Mouse (Mus musculus) mesoderm, embryonic 11.5 days (tissue): Measurements from ENCODE around the gene Ptpra.

Source experiments
- DNase-seq: peaks from one replicate; pipeline ENCODE4 v3.0.0-alpha.2; 2012; ENCODE audit warnings: low read depth, low spot score

Ptpra gene

DNA sequence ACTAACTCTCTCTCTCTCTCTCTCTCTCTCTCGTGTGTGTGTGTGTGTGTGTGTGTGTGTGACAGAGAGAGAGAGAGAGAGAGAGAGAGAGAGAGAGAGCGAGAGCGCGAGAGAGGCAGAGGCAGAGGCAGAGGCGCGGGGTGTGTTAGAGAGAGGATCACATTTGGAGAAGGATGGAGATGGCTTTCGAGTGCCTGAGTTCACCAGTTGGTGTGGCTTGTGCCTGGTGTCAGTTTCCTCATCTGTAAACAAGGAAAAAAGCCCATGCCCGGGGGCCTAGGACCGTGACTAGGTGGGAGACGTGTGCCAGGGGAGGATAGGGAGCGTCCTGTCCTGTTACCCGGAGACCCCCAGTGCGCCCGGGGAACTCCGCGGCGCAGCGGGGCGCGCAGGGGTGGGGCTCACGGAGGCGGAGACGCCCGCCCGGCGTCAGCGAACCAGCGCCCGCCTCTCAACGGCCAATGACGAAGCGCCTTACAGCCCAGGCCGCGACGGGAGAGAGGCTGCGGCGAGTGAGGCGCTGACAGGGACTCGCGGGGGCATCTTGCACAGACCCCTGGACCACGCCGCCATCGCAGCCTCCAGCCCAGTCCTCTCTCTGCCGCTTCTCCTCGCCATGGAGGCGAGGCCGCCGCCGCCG, at the start of gene Ptpra:
Gene Ptpra (plus strand): TSS at position 485 of the 640 bp plus-strand sequence.
- peak; percentile 91 for DNase-seq

DNA sequence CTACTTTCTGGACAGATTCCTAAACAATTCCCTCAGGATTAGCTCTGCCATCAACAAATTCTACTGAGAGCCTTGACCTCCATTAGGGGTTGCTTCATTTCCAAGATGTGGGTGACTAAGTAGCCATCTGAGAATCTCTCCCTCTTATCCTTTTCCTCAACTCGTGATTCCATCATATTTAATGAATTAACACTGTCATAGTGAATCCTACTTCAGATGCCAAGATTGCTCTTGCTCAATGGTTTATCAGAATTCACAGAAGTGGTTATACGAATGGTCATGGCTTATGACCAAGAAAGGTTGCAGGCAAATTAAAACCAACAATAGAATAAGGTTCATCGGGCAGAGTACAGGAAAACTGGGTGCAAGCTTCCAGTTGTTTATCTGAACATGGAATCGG, 48.2 kb upstream of the Ptpra start:
- no peak for DNase-seq

DNA sequence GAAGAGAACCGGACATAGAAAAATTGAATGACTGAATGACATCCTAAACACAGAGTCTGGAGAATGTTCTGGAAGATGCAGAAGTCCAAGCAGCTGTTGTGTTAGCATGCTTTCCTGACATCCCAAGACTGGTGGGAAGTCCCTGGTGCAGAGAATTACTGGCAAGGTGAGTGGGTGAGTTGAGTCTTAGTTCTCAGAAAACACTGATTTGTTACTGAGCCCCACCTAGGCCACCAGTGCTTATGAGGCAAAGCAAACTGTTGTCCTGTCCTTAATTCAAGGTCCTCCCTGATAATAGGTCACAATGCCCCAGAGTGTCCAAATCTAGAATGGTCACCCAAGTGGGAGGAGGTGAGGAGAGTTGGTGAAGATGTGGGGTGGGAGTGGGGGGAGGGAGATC, 45.1 kb upstream of the Ptpra start, which contains the start of the genes Gm28372 and 1700020A23Rik:
Gene Gm28372 (plus strand): TSS at position 301 of the 400 bp plus-strand sequence.
Gene 1700020A23Rik (plus strand): TSS at position 321 of the 400 bp plus-strand sequence.
- DNase-seq: no peak

DNA sequence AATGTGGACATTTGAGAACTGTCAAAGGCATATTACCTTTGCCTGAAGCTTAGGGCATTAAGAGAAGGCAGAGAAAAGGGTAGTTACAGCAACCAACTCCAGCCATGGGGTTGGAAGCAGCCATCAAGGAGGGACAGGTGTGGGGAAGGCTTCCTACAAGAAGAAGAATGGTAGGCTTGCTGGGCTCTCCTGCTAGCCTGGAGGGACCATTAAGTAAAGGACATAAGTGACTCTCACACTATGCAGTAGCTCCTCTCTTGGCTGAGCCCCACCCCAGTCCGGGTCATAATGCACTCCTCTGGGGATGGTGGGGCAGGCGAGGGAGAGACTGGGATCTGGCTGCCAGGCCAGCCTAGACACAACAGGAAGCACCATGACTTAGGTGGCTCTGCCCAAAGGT, 43.9 kb upstream of the Ptpra start, which contains the start of gene Tmem239:
Gene Tmem239 (plus strand): TSS at position 301 of the 400 bp plus-strand sequence.
- DNase-seq: no peak

DNA sequence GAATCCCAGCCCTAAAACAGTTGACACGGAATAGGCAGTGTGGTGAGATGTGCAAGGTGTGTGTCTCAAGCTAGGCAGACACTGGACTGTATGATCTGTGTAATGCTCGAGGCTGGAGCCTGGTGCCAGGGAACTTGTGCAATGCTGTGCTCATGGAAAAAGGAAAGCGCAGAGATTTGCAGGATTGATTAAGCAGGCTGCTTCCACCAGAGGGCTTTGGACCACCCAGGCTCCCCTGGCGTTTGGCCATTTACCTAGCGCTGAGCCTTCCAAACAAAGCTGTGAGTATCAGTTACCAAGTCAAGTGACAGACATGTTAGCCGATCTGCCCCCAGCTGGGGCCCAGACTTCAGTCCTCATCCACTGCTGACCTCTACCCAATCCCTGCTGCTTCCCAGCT, 41.9 kb upstream of the Ptpra start:
- peak; percentile 63 for DNase-seq

DNA sequence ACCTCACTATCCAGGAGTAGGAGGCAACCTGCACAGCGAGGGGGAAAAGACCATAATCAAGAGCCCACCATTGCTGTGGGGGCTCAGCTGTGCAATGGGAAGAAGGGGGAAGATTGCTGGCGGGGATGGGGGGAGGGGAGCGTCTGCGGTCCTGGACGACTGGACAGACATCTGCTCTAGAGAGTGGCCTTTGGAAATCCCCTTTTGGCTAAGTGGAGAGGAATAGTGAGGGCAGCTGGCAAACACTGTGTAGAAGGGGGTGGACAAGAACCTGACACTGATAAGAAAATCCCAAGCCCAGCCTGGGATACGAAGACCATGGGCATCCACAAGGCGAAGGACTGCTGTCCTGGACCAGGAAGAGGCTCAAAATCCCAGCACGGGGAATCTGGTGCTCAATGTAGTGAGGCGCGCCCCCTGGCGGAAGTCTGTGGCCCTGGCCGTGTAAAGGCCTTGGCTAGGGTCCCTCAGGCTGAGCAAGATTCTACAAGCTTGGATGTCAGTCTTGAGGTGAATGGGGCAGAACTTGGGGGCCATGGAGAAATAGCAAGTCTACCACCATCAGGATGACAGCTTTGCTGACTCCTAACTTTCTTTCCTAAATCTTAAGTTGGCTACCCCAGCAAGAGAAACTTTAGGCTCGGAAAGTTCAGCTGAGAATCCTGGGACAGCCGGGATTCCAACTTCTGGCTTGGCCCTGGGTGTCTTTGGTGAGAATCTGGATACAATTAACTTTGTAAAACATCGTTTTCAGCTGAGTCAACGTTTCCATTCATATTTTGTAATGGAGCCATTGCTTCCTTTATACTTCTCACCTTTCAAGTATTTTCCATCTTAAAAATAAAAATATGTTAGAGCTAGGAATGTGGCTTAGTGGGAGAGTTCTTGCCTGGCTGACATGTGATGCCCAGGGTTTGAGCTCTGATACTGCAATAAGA, 38.3 kb upstream of the Ptpra start:
- DNase-seq: peak; percentile 88

DNA sequence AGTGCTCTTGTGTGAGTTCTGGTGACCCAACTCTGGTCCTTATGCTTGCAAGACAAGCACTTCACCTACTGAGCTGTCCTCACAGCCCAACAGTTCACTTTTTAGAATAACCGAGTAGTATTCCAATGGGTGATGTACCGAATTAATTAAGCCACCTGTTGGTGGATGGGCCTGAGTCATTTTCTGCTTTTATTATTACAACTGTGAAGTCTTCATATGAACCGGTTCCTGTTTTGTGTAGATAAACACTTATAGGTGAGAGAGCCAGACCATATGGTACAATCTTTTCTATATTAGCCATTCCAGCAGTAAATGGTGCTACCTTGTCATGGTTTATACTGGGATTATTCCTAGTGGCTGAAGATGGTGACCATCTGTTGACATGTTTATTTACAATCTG, 37.3 kb upstream of the Ptpra start:
- no peak for DNase-seq

DNA sequence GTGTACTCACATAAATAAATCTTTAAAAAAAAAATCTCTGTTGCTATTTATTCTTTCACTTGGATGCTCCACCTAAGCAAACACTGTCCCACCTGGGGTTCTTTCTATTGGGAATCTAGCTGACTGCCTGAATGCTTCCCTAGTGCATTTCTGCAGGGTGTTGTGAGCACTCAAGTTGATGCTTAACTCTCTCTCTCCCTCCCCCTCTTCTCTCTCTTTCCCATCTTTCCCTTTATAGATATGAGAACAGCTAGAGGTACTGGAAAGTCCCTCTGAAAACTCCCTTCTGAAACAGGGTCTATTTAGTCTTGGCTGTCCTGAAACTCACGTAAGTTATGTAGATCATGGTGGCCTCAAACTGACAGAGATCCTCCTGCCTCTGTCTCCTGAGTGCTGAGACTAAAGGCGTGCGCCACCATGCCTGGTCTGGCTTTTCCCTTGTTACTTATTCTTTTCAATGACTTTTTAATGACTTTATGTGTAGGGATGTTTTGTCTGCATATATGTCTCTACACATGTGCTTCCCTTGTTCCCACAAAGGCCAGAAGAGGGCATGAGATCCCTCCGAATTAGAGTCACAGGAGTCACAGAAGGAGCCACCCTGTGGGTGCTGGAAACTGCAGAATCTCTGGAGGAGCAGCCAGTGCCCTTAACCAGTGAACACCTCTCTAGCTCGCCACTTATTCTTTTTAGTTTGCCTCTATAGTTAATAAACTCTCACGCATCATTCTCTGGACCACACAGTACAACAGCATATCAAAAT, 35.8 kb upstream of the Ptpra start:
- DNase-seq: no peak

DNA sequence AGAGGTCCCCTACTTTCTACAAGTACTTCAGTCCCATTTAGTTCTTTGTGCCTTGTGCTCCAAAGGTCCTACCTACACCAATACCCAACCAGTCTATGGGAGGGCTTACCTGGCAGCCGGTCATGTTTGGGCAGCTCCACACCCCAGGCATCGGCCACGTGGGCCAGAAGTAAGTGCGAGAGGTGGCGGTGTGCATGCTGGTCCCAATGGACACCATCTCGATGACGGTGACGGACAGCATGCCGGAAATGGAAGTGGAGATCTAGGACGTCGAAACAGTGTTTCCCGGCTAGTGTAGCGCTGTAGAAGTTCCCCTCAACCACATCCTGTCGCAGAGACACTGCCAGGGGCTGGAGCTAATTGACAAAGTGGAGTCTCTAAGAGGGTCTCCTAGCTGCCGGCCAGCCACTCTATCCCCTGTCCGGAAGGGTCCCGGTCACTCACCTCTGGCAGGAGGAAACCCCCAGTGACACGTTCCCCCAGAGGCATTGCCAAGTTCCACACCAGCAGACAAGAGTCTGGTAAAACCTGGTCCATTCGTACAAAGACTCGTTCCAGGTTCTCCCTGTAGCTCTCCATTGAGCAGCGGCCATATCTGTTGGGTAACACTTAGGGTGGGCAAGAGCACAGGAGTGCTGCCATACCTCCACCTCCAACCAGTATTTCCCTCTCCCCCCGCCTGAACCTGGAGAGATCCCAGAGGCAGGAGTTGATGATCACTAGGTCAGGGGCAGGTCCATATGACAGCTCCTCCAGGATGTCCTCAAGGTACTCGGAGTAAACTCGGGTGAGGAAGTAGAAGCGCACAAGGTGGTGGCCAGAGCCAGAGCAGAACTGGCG, 28.1 kb upstream of the Ptpra start:
- DNase-seq: no peak

DNA sequence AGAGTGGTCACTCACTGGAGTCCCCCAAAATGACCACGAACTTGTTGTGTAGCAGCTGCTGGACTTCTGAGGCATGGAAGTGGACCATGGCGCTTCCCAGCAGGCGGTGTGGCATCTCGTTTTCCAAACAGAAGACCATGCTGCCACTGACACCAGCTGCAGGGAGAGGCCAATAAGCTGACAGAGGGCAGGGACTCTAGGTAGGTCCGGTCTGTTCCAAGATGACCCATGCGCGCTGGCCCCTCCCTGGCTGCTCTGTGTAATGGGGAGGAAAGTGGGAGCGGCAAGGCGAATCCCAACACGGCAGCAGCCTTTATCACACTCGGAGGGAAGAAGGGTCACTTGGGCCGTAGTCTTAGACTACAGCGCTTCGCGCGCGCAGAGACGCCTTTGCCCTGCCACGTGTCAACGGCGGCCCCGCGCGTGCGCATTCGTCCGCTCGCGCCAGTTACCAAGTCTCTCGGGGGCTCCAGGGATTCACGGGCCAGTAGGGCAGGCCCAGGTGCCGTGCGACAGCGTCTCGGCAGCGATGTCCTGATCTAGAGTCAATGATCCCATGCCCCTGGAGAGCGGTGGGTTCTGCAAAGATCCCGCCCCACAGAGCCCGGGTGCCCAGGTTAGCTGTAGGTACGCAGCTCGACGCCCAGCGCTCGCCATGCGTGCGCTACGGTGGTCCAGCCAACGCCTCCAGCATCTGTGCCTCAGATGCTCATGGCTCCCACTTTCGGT, 26.5 kb upstream of the Ptpra start:
- peak; percentile 84 for DNase-seq

DNA sequence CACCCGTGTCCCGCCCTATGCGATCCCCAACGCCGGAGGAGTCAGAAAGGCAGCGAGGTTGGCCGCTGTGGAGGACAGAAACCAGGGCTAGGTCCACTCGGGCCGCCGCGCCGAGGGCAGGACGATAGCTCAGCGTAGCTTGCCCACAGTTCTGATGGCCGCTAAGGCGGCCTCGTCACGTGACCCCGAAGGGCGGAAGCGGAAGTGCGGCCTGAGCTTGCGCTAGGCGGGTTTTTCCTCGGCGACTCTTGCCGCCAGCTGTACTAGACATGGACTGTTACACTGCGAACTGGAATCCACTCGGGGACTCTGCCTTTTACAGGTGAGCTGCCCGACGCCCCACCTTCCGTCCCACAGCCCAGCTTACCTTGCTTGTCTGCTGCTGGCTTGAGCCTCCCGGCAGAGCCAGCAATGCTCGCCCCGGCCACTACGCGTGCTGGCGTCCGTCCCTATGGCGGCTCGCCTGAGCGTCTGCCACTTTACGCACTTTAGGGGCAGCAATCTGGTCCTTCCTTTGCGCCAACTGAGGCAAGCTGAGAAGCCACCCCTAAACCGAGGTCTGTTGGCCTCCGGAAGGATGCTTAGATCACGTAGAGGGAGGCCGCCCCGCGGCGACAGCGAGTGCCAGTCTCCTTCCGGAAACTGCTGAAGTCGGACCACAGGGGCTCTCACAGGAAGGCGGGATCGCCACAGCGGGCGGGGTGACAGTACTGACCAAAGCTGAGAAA, 25.8 kb upstream of the Ptpra start, which contains the start of the genes Vps16 and Pced1a:
Gene Vps16 (plus strand): TSS at position 214 of the 728 bp plus-strand sequence.
Gene Pced1a (minus strand): TSS at position 576 of the 728 bp plus-strand sequence.
- DNase-seq: peak; percentile 92

DNA sequence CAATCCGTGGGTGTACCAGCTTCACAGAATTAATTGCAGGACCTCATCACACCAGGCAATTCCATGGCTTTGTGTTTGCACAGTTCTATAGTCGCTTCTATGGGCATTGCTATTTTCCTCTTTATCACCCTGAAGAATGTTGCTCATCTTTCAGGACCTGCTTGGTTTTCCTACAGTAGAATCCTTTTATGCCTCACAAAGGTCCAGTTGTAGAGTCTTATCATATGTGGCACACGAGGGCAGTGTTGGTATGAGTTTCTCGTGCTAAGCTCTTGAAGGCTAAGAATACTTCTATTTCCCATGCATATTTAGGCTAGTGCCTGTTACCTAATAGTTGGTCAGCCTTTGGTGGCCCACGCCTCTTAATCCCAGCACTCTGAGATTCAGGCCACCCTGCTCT, 25.0 kb upstream of the Ptpra start:
- no peak for DNase-seq

DNA sequence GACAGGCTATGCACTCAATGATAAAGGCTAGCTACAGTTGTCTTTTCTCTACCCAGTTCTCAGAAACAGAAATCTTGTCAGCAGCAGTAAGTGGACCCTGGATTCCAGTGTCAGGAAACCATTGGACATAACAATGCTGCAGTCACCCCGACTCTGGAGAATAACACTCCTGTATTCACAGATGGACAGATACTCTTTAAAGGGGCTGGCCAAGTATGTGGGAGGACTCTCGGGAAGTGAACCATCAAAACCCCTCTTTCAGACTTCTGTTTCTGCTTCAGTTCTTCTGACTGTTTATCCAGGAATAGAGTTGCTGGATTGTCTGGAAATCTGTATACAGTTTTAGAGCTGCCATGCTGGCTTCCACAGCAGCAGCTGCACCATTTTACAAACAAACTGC, 20.2 kb upstream of the Ptpra start:
- no peak for DNase-seq

DNA sequence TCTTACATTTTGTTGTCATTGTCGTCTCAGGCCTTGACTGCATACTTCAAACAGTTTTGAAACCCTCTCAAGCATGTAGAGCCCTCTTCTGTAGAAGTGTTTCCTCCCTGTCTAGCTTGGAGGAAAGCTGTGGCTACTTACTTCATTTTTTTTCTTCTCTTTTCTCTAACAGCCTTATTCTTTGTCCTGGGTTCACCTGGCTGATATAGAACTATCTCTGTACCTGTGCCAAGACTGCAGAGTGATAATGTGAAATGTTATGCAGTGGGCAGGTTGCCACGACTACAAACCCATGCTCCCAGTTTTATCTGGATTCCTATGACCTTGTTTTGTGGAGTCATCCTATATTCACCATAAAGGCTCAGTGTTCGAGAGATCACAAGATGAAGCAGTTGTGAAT, 19.6 kb upstream of the Ptpra start:
- no peak for DNase-seq

DNA sequence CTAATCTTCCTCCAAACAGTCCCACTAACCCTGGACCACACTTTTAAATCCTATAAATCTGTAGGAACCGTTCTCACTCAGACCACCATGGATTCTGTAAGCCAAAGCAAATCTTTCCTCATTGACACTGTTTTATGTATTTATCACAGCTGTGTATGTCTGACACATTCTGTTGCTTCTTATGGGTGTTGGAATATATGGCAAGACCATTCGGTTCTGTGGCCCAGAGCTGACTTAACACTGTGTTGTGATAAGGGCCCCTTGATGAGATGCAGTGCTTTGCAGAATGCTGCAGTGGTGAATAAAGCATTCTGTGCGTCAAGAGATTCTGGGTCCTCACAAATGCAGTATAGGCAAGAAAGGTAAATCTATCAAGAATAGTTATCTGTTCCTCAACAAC, 17.9 kb upstream of the Ptpra start:
- no peak for DNase-seq

DNA sequence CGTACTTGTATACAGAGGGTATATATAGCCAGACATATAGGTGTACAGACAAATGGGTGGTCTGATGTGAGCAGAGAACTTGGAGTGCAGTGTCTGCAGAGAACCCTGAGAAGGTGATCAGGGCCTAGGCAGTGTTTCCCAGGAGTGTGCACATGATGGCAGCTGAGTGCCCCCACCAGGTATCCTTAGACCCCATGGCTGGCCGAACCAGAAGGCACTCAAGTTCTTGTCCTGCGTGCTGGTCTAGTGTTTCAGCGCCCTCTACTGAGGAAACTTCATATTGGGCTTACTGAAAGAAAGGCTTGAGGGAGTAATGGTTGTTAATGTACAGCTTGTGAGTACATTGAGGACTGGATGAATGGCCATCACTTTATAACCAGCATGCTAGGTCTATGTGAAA, 16.9 kb upstream of the Ptpra start:
- DNase-seq: peak; percentile 59

DNA sequence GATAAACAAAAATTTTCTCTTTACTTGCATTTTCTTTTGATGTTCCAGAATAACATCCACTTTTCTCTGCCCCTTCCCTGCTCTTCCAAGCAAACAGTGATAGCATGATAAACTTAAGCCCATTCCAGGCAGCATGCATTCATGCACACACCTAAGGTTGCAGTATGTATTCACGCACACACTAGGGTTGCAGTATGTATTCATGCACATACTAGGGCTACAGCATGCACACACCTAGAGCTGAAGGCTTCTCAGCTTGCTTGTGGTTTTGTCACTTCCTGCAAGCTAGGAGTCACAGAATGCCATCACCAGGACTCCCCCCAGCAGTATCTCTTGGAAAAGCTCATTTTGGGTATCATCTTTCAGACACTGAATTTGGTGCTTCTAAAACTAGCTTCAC, 13.3 kb upstream of the Ptpra start:
- no peak for DNase-seq

DNA sequence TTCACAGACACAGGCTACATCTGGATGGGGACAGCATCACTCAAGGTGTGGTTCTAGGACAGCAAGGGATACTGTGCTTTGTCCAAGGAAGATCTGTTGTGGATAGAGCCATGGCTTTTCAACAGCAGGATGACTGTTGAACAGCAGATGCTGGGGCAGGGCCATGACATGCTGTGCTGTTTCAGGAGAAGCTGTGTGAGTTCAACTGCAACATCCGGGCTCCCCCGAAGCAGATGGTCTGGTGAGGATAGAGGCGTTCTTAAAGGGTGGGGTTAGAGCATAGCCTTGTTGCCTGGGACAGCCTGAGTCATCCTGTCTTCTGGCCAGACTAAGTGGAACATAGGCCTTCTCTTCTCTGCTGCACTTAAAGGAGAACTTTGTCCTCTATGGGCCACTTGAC, 11.2 kb upstream of the Ptpra start:
- no peak for DNase-seq

DNA sequence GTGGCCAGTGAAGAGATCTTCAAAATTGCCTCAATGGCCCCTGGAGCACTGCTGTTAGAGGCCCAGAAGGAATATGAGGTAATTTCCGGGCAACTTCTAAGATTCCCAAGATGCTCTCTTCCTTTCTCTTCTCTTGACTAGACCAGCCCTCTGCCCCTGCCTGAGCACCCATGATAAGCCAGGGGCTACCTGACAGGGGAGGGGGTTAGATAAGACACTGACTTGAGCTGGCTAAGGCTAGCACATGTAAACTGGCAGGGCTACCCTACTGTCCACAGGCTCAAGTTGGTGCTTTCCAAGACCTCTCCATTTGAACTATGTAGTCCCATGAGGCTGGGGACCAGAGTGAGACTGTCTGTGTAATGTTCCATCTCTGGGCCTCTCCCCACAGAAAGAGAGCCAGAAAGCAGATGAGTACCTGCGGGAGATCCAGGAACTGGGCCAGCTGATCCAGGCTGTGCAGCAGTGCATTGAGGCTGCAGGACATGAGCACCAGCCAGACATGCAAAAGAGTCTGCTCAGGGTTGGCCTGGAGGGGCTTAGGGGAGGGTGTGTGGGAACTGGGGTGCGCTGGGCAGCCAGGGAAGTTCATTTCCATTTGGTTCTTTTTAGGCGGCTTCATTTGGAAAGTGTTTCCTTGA, 10.1 kb upstream of the Ptpra start:
- no peak for DNase-seq
